Mouse (Mus musculus): ENCODE measurements around the gene Bud31. TPM values are rescaled to one million over a fixed set of nuclear protein-coding genes. Genes with fewer than 3 reads are reported as not detected.
A peak's percentile ranks its signal among the peaks of the same experiment; 100 is the strongest.

The Bud31 gene
- polyA plus RNA-seq, 1 experiment from 2014 or later = 128 TPM

- H3K36me3 ChIP-seq (replicated peaks) = peaks cover 18% of the 10 kb centered on the region
- peaks cover 41% of the 10 kb centered on the region for H3K4me1 ChIP-seq (replicated peaks)
- peak within 1 kb of the TSS; percentile 64 for H3K27ac ChIP-seq (replicated peaks)
- peak within 1 kb of the TSS; percentile 83 for H3K4me2 ChIP-seq
- H3K9me3 ChIP-seq (replicated peaks) = no peaks in the 10 kb centered on the region
- WGBS (ENCODE audit: insufficient replicate concordance) = under 1% methylated on average over 53 of the region's 53 CpGs
- peaks cover 8% of the 10 kb centered on the region; the same call in 1 of the 2 replicates for H3K27me3 ChIP-seq
- ATAC-seq (ENCODE audit: insufficient read depth) = peak; percentile 67
- H3K4me3 ChIP-seq (replicated peaks) = peak within 1 kb of the TSS; percentile 66
- peak within 1 kb of the TSS; percentile 59 for H3K9ac ChIP-seq
Measured at GRCm38 (mm10) chr5:145114071-145114605, 26.0 kb upstream of the Bud31 start, which contains the start of gene Arpc1b. Arpc1b (plus strand) TSS chr5:145114215.

- H3K9me3 ChIP-seq (replicated peaks) = no peaks in the 10 kb centered on the region
- H3K27ac ChIP-seq (replicated peaks) = peak overlapping the region; percentile 64
- 6% methylated on average over 39 of the region's 40 CpGs for WGBS (ENCODE audit: insufficient replicate concordance)
- H3K4me2 ChIP-seq = peak overlapping the region; percentile 83
- peak overlapping the region; percentile 66 for H3K4me3 ChIP-seq (replicated peaks)
- peak; percentile 32 for ATAC-seq (ENCODE audit: insufficient read depth)
- H3K36me3 ChIP-seq (replicated peaks) = peaks cover 11% of the 10 kb centered on the region; the same call in 1 of the 2 replicates
- peaks cover 8% of the 10 kb centered on the region; the same call in 1 of the 2 replicates for H3K27me3 ChIP-seq
- H3K4me1 ChIP-seq (replicated peaks) = peaks cover 40% of the 10 kb centered on the region
- peak overlapping the region; percentile 59 for H3K9ac ChIP-seq
Measured at GRCm38 (mm10) chr5:145114606-145115473, 25.3 kb upstream of the Bud31 start.

- H3K27ac ChIP-seq (replicated peaks) = peak overlapping the region; percentile 61
- ATAC-seq (ENCODE audit: insufficient read depth) = no peak
- peak overlapping the region; percentile 83 for H3K4me2 ChIP-seq
- H3K9ac ChIP-seq = no peak overlapping the region
- 0 out of 2 replicates have a peak, but pooled peaks cover 4% of the 10 kb centered on the region for H3K36me3 ChIP-seq (replicated peaks)
- H3K4me3 ChIP-seq (replicated peaks) = peak overlapping the region; percentile 66
- no peaks in the 10 kb centered on the region for H3K9me3 ChIP-seq (replicated peaks)
- H3K4me1 ChIP-seq (replicated peaks) = peaks cover 40% of the 10 kb centered on the region
- 73% methylated on average over 5 of the region's 5 CpGs for WGBS (ENCODE audit: insufficient replicate concordance)
- peaks cover 8% of the 10 kb centered on the region; the same call in 1 of the 2 replicates for H3K27me3 ChIP-seq
Measured at GRCm38 (mm10) chr5:145115736-145116135, 24.4 kb upstream of the Bud31 start.

GRCm38 (mm10) chr5:145116316-145116715 is 23.8 kb upstream of the Bud31 start:
- H3K9me3 ChIP-seq (replicated peaks) = no peaks in the 10 kb centered on the region
- no peak; the same call in 1 of the 2 replicates for ATAC-seq (ENCODE audit: insufficient read depth)
- 15% methylated on average over 4 of the region's 4 CpGs for WGBS (ENCODE audit: insufficient replicate concordance)
- H3K27me3 ChIP-seq = peaks cover 8% of the 10 kb centered on the region; the same call in 1 of the 2 replicates
- peak overlapping the region; percentile 61 for H3K27ac ChIP-seq (replicated peaks)
- peaks cover 40% of the 10 kb centered on the region for H3K4me1 ChIP-seq (replicated peaks)
- H3K4me3 ChIP-seq (replicated peaks) = peak overlapping the region; percentile 66
- no peak overlapping the region for H3K9ac ChIP-seq
- H3K4me2 ChIP-seq = peak overlapping the region; percentile 83
- 0 out of 2 replicates have a peak, but pooled peaks cover 4% of the 10 kb centered on the region for H3K36me3 ChIP-seq (replicated peaks)

GRCm38 (mm10) chr5:145116916-145117315 is 23.2 kb upstream of the Bud31 start:
- Histone ChIP-seq H3K36me3 (replicated peaks) (0 out of 2 replicates have a peak, but pooled peaks cover 4% of the 10 kb centered on the region), H3K9me3 (replicated peaks) (no peaks in the 10 kb centered on the region), H3K4me1 (replicated peaks) (peaks cover 40% of the 10 kb centered on the region), H3K9ac (no peak overlapping the region), H3K4me2 (peak overlapping the region; percentile 35), H3K27ac (replicated peaks) (peak overlapping the region; percentile 33), H3K27me3 (peaks cover 8% of the 10 kb centered on the region; the same call in 1 of the 2 replicates), H3K4me3 (replicated peaks) (peak overlapping the region; percentile 66)
- no peak for ATAC-seq (ENCODE audit: insufficient read depth)
- 38% methylated on average over 10 of the region's 10 CpGs for WGBS (ENCODE audit: insufficient replicate concordance)

GRCm38 (mm10) chr5:145118005-145118404 is 22.2 kb upstream of the Bud31 start:
- H3K9me3 ChIP-seq (replicated peaks) = no peaks in the 10 kb centered on the region
- H3K4me2 ChIP-seq = no peak overlapping the region
- no peak overlapping the region for H3K4me3 ChIP-seq (replicated peaks)
- H3K9ac ChIP-seq = no peak overlapping the region
- WGBS (ENCODE audit: insufficient replicate concordance) = 61% methylated on average over 6 of the region's 6 CpGs
- H3K27ac ChIP-seq (replicated peaks) = no peak overlapping the region
- H3K36me3 ChIP-seq (replicated peaks) = peaks cover 11% of the 10 kb centered on the region
- ATAC-seq (ENCODE audit: insufficient read depth) = no peak
- peaks cover 8% of the 10 kb centered on the region; the same call in 1 of the 2 replicates for H3K27me3 ChIP-seq
- peaks cover 40% of the 10 kb centered on the region for H3K4me1 ChIP-seq (replicated peaks)

- Histone ChIP-seq H3K4me1 (replicated peaks) (peaks cover 38% of the 10 kb centered on the region), H3K4me2 (no peak overlapping the region), H3K4me3 (replicated peaks) (no peak overlapping the region), H3K36me3 (replicated peaks) (peaks cover 16% of the 10 kb centered on the region), H3K9ac (no peak overlapping the region), H3K27ac (replicated peaks) (no peak overlapping the region), H3K9me3 (replicated peaks) (no peaks in the 10 kb centered on the region), H3K27me3 (peaks cover 8% of the 10 kb centered on the region; the same call in 1 of the 2 replicates)
- ATAC-seq (ENCODE audit: insufficient read depth) = no peak
- 74% methylated on average over 5 of the region's 5 CpGs for WGBS (ENCODE audit: insufficient replicate concordance)
Measured at GRCm38 (mm10) chr5:145118461-145118860, 21.7 kb upstream of the Bud31 start.

GRCm38 (mm10) chr5:145119385-145119784 is 20.8 kb upstream of the Bud31 start:
- Histone ChIP-seq H3K9me3 (replicated peaks) (no peaks in the 10 kb centered on the region), H3K27me3 (peaks cover 5% of the 10 kb centered on the region; the same call in 1 of the 2 replicates), H3K36me3 (replicated peaks) (peaks cover 25% of the 10 kb centered on the region), H3K4me3 (replicated peaks) (no peak overlapping the region), H3K27ac (replicated peaks) (no peak overlapping the region), H3K4me1 (replicated peaks) (peaks cover 29% of the 10 kb centered on the region), H3K9ac (no peak overlapping the region), H3K4me2 (no peak overlapping the region)
- WGBS (ENCODE audit: insufficient replicate concordance) = 84% methylated on average over 2 of the region's 2 CpGs
- no peak for ATAC-seq (ENCODE audit: insufficient read depth)

- 54% methylated on average over 7 of the region's 7 CpGs for WGBS (ENCODE audit: insufficient replicate concordance)
- H3K36me3 ChIP-seq (replicated peaks) = peaks cover 40% of the 10 kb centered on the region
- H3K9ac ChIP-seq = no peak overlapping the region
Measured at GRCm38 (mm10) chr5:145120921-145121320, 19.2 kb upstream of the Bud31 start.

GRCm38 (mm10) chr5:145123396-145123795 is 16.8 kb upstream of the Bud31 start:
- Histone ChIP-seq H3K36me3 (replicated peaks) (peaks cover 64% of the 10 kb centered on the region), H3K4me2 (no peak overlapping the region), H3K4me1 (replicated peaks) (no peaks in the 10 kb centered on the region), H3K9ac (no peak overlapping the region), H3K27ac (replicated peaks) (no peak overlapping the region), H3K27me3 (no peaks in the 10 kb centered on the region), H3K9me3 (replicated peaks) (no peaks in the 10 kb centered on the region), H3K4me3 (replicated peaks) (no peak overlapping the region)
- whole genome bisulfite sequencing (ENCODE audit: insufficient replicate concordance) = 86% methylated on average over 19 of the region's 19 CpGs
- ATAC-seq (ENCODE audit: insufficient read depth) = no peak

More at GRCm38 (mm10) chr5:145120921-145121320, 19.2 kb upstream of the Bud31 start:
- peaks cover 19% of the 10 kb centered on the region for H3K4me1 ChIP-seq (replicated peaks)
- no peak overlapping the region for H3K4me3 ChIP-seq (replicated peaks)
- H3K27me3 ChIP-seq = no peaks in the 10 kb centered on the region
- ATAC-seq (ENCODE audit: insufficient read depth) = no peak
- H3K4me2 ChIP-seq = no peak overlapping the region
- no peak overlapping the region for H3K27ac ChIP-seq (replicated peaks)
- H3K9me3 ChIP-seq (replicated peaks) = no peaks in the 10 kb centered on the region

GRCm38 (mm10) chr5:145126580-145126979 is 13.6 kb upstream of the Bud31 start:
- Histone ChIP-seq H3K27ac (replicated peaks) (no peak overlapping the region), H3K4me2 (no peak overlapping the region), H3K27me3 (no peaks in the 10 kb centered on the region), H3K9ac (no peak overlapping the region), H3K36me3 (replicated peaks) (peaks cover 90% of the 10 kb centered on the region), H3K4me3 (replicated peaks) (no peak overlapping the region), H3K4me1 (replicated peaks) (peaks cover 6% of the 10 kb centered on the region), H3K9me3 (replicated peaks) (no peaks in the 10 kb centered on the region)
- 86% methylated on average over 9 of the region's 9 CpGs for WGBS (ENCODE audit: insufficient replicate concordance)
- no peak for ATAC-seq (ENCODE audit: insufficient read depth)
